Mouse (Mus musculus): ENCODE results near the gene Fam234a.

GRCm38 (mm10) chr17:26200831-26201705 lies 43.0 kb downstream of the Fam234a start:
- TF ChIP-seq CTCF (IDR thresholded peaks at IDR 0.05; ENCODE audit: control insufficient read depth, insufficient read depth, insufficient read length) (no peak), MYOG (IDR thresholded peaks at IDR 0.05; ENCODE audit: control insufficient read depth, extremely low read depth, insufficient read length) (no peak), FOSL1 (IDR thresholded peaks at IDR 0.05; ENCODE audit: insufficient read depth, low read length, poor library complexity, severe bottlenecking) (no peak), MAX (IDR thresholded peaks at IDR 0.05) (peak; percentile 65), MYOD1 (IDR thresholded peaks at IDR 0.05; ENCODE audit: control insufficient read depth, insufficient read length, low read depth) (no peak), USF1 (IDR thresholded peaks at IDR 0.05; ENCODE audit: low read depth) (no peak), CEBPB (IDR thresholded peaks at IDR 0.05; ENCODE audit: low read depth) (no peak)
